Mouse (Mus musculus): ENCODE measurements around the gene Olfr800.

The Olfr800 gene

GRCm38 (mm10) chr10:129657394-129657793 is at the start of gene Olfr800:
Gene Olfr800, plus strand, starts transcription at chr10:129657694.
- no peak for DNase-seq (ENCODE audit: low read depth, low spot score)

GRCm38 (mm10) chr10:129612470-129612869 is 45.0 kb upstream of the Olfr800 start, which contains the start of gene Olfr796:
Gene Olfr796, minus strand, starts transcription at chr10:129612570.
- no peak for DNase-seq (ENCODE audit: low read depth, low spot score)

GRCm38 (mm10) chr10:129621724-129622123 is 35.8 kb upstream of the Olfr800 start:
- DNase-seq (ENCODE audit: low read depth, low spot score), result no peak

- DNase-seq (ENCODE audit: low read depth, low spot score), result no peak
These were observed 34.2 kb upstream of the Olfr800 start for GRCm38 (mm10) chr10:129623251-129623650.

- no peak for DNase-seq (ENCODE audit: low read depth, low spot score)
These were observed 29.7 kb upstream of the Olfr800 start, which contains the start of gene Olfr798 for GRCm38 (mm10) chr10:129627834-129628233. Gene Olfr798, minus strand, starts transcription at chr10:129627934.

GRCm38 (mm10) chr10:129637184-129637583 is 20.3 kb upstream of the Olfr800 start, which contains the start of gene Olfr799:
Gene Olfr799, plus strand, starts transcription at chr10:129637484.
- DNase-seq (ENCODE audit: low read depth, low spot score), result no peak

- DNase-seq (ENCODE audit: low read depth, low spot score), result no peak
These were observed 5.7 kb upstream of the Olfr800 start for GRCm38 (mm10) chr10:129651763-129652162.

GRCm38 (mm10) chr10:129673765-129674164 is 16.3 kb downstream of the Olfr800 start, which contains the start of gene Olfr801:
Gene Olfr801, minus strand, starts transcription at chr10:129673865.
- no peak for DNase-seq (ENCODE audit: low read depth, low spot score)

- DNase-seq (ENCODE audit: low read depth, low spot score), result no peak
These were observed 30.6 kb downstream of the Olfr800 start, which contains the start of gene Olfr802 for GRCm38 (mm10) chr10:129688069-129688468. Gene Olfr802, minus strand, starts transcription at chr10:129688169.

GRCm38 (mm10) chr10:129694186-129694585 is 36.7 kb downstream of the Olfr800 start, which contains the start of gene Olfr803:
Gene Olfr803, minus strand, starts transcription at chr10:129694286.
- no peak for DNase-seq (ENCODE audit: low read depth, low spot score)

- no peak for DNase-seq (ENCODE audit: low read depth, low spot score)
These were observed 45.4 kb downstream of the Olfr800 start, which contains the start of gene Olfr804 for GRCm38 (mm10) chr10:129702910-129703309. Gene Olfr804, plus strand, starts transcription at chr10:129703210.

Data from telencephalon, adult 2 months (tissue).